Mouse (Mus musculus) spleen, adult 2 months (tissue): ENCODE data around the gene Gm37240. TPM values are rescaled to one million over a fixed set of nuclear protein-coding genes. Genes with fewer than 3 reads are reported as not detected.

ENCODE experiments used
- DNase-seq, 2 experiments: peaks; one replicate each; pipeline versions ENCODE4 v3.0.0 to v3.0.0-alpha.2; 2012 to 2021; ENCODE audit warnings: low spot score in 2 of 2, low read depth in 1 of 2
- H3K27ac ChIP-seq: fragments of 200-500 bp; 2 replicates; pipeline ENCODE4 v1.5.1; 2012; ENCODE audit warnings: low read length, inconsistent platforms; ENCODE audit not compliant: insufficient read depth
- H3K27me3 ChIP-seq: fragments of 200-500 bp; 2 replicates; pipeline ENCODE4 v1.6.1; 2012; ENCODE audit warnings: mild to moderate bottlenecking, moderate library complexity, low read length, inconsistent platforms; ENCODE audit not compliant: control insufficient read depth, insufficient read depth
- H3K36me3 ChIP-seq: fragments of 200-500 bp; 2 replicates; pipeline ENCODE4 v1.6.1; 2012; ENCODE audit warnings: mild to moderate bottlenecking, low read length, inconsistent platforms; ENCODE audit not compliant: control insufficient read depth, insufficient read depth
- H3K4me1 ChIP-seq: fragments of 200-500 bp; 2 replicates; pipeline ENCODE4 v1.6.1; 2011; ENCODE audit warnings: inconsistent platforms; ENCODE audit not compliant: control insufficient read depth, insufficient read depth, insufficient read length
- H3K4me3 ChIP-seq: fragments of 200-500 bp; 2 replicates; pipeline ENCODE4 v1.5.1; 2011; ENCODE audit warnings: mild to moderate bottlenecking, inconsistent platforms; ENCODE audit not compliant: insufficient read depth, insufficient read length; ENCODE audit errors: extremely low read depth
- CTCF ChIP-seq: fragments of 200-500 bp; IDR thresholded peaks from 2 replicates; pipeline ENCODE4 v1.5.1; 2011; ENCODE audit warnings: mild to moderate bottlenecking, inconsistent platforms; ENCODE audit not compliant: insufficient read depth, insufficient read length, insufficient replicate concordance; ENCODE audit errors: extremely low read depth
- POLR2A ChIP-seq: fragments of 200-500 bp; IDR thresholded peaks from 2 replicates; pipeline ENCODE4 v1.6.1; 2011; ENCODE audit warnings: low read depth, low read length, inconsistent platforms
- WGBS: fragments of 180-500 bp; shearing (Covaris S2); methylation state at CpG from one replicate; pipeline ENCODE4 v1.1.7; 2018; 5-methylcytosine and 5-hydroxymethylcytosine counted together
- polyA plus RNA-seq: library from polyadenylated mRNA; depleted of rRNA; stranded (reverse); fragments of >200 nt; gene quantifications from 2 replicates; pipeline ENCODE4 v1.2.3, GENCODE M21; 2012

Gene Gm37240
- polyA plus RNA-seq, 1 experiment, result 1.1 TPM

- no peak overlapping the region for H3K27ac ChIP-seq
- 95% methylated on average over 14 of the region's 14 CpGs for WGBS
- no peaks in the 10 kb centered on the region for H3K27me3 ChIP-seq
- TF ChIP-seq CTCF, result no peak
- TF ChIP-seq POLR2A, result no peak
- no peak overlapping the region for H3K4me3 ChIP-seq
- DNase-seq, result no peak
- no peaks in the 10 kb centered on the region for H3K4me1 ChIP-seq
- H3K36me3 ChIP-seq, result no peaks in the 10 kb centered on the region
These were observed 199.0 kb downstream of the Gm37240 start for GRCm38 (mm10) chr3:85688341-85688740.

- Histone ChIP-seq H3K4me3 (no peak overlapping the region), H3K4me1 (no peaks in the 10 kb centered on the region), H3K27ac (no peak overlapping the region), H3K27me3 (no peaks in the 10 kb centered on the region), H3K36me3 (no peaks in the 10 kb centered on the region)
- no peak for DNase-seq
- 90% methylated on average over 8 of the region's 8 CpGs for WGBS
- TF ChIP-seq CTCF, result no peak
- no peak for TF ChIP-seq POLR2A
These were observed 202.0 kb downstream of the Gm37240 start for GRCm38 (mm10) chr3:85685271-85685670.

- H3K27me3 ChIP-seq, result no peaks in the 10 kb centered on the region
- H3K4me3 ChIP-seq, result no peak overlapping the region
- H3K4me1 ChIP-seq, result no peaks in the 10 kb centered on the region
- no peak for DNase-seq
- H3K27ac ChIP-seq, result no peak overlapping the region
- WGBS, result 88% methylated on average over 5 of the region's 5 CpGs
- H3K36me3 ChIP-seq, result no peaks in the 10 kb centered on the region
- TF ChIP-seq CTCF, result no peak
- no peak for TF ChIP-seq POLR2A
These were observed 203.7 kb downstream of the Gm37240 start for GRCm38 (mm10) chr3:85683618-85684017.

- Histone ChIP-seq H3K27ac (no peak overlapping the region), H3K36me3 (no peaks in the 10 kb centered on the region), H3K27me3 (no peaks in the 10 kb centered on the region), H3K4me3 (no peak overlapping the region), H3K4me1 (no peaks in the 10 kb centered on the region)
- TF ChIP-seq POLR2A (no peak), CTCF (no peak)
- DNase-seq, result no peak
- 88% methylated on average over 7 of the region's 7 CpGs for WGBS
These were observed 206.2 kb downstream of the Gm37240 start for GRCm38 (mm10) chr3:85681136-85681535.

GRCm38 (mm10) chr3:85679960-85680359, 207.4 kb downstream of the Gm37240 start:
- TF ChIP-seq CTCF (no peak), POLR2A (no peak)
- H3K4me1 ChIP-seq, result no peaks in the 10 kb centered on the region
- H3K4me3 ChIP-seq, result no peak overlapping the region
- H3K27ac ChIP-seq, result no peak overlapping the region
- DNase-seq, result no peak
- WGBS, result 84% methylated on average over 5 of the region's 5 CpGs
- no peaks in the 10 kb centered on the region for H3K36me3 ChIP-seq
- no peaks in the 10 kb centered on the region for H3K27me3 ChIP-seq

- H3K4me3 ChIP-seq, result no peak overlapping the region
- no peak overlapping the region for H3K27ac ChIP-seq
- WGBS, result 90% methylated on average over 8 of the region's 8 CpGs
- no peaks in the 10 kb centered on the region for H3K4me1 ChIP-seq
- no peak for DNase-seq
- no peaks in the 10 kb centered on the region for H3K36me3 ChIP-seq
- H3K27me3 ChIP-seq, result no peaks in the 10 kb centered on the region
- TF ChIP-seq CTCF (no peak), POLR2A (no peak)
These were observed 207.9 kb downstream of the Gm37240 start for GRCm38 (mm10) chr3:85679312-85679933.

GRCm38 (mm10) chr3:85677952-85678351, 209.4 kb downstream of the Gm37240 start:
- no peaks in the 10 kb centered on the region for H3K27me3 ChIP-seq
- H3K36me3 ChIP-seq, result no peaks in the 10 kb centered on the region
- TF ChIP-seq CTCF (no peak), POLR2A (no peak)
- no peak overlapping the region for H3K27ac ChIP-seq
- H3K4me1 ChIP-seq, result no peaks in the 10 kb centered on the region
- no peak for DNase-seq
- no peak overlapping the region for H3K4me3 ChIP-seq
- 87% methylated on average over 3 of the region's 3 CpGs for WGBS
